Mouse (Mus musculus) cortical plate, adult 2 months (tissue): ENCODE measurements around the gene Gm49396.

Source experiments
- CTCF ChIP-seq: fragments of 200-500 bp; IDR thresholded peaks from 2 replicates; pipeline ENCODE4 v1.5.1; 2011; ENCODE audit warnings: mild to moderate bottlenecking, control low read depth, low read length; ENCODE audit not compliant: insufficient read depth; ENCODE audit errors: extremely low read depth
- POLR2A ChIP-seq: fragments of 200-500 bp; IDR thresholded peaks from 2 replicates; pipeline ENCODE4 v1.6.1; 2011; ENCODE audit warnings: mild to moderate bottlenecking, low read length, control low read depth; ENCODE audit not compliant: insufficient read depth; ENCODE audit errors: extremely low read depth

GRCm38 (mm10) chr7:30579950-30580349 is 16.8 kb downstream of the Gm49396 start:
- TF ChIP-seq POLR2A (no peak), CTCF (no peak)
